In genomic region chr16:87934685-87935084, GRCm38 (mm10) we compare ENCODE assay signal across 23 mouse cellular contexts.
"Had no signal": no experiment of that assay in that cellular context is flagged by ENCODE, and none has a peak within 500 bp of the region (broad histone marks: within the 10 kb centered on the region; RNA-seq: fewer than 3 reads in every experiment).

No protein-coding gene starts in this region.

- ATAC-seq: hindbrain, embryonic 16.5 days; liver, embryonic 12.5 days had no signal

- H3K4me1 ChIP-seq: heart, embryonic 10.5 days; heart, embryonic 12.5 days; hindbrain, embryonic 10.5 days; hindbrain, embryonic 12.5 days; kidney, embryonic 15.5 days; limb, embryonic 15.5 days; liver, embryonic 12.5 days had no signal

- H3K4me2 ChIP-seq: heart, embryonic 12.5 days; hindbrain, embryonic 12.5 days; hindbrain, embryonic 14.5 days; kidney, embryonic 15.5 days; limb, embryonic 15.5 days; liver, embryonic 12.5 days had no signal

- H3K27ac ChIP-seq: gastrocnemius, adult 2 months; heart, embryonic 10.5 days; hindbrain, embryonic 10.5 days; hindbrain, embryonic 12.5 days; hindbrain, embryonic 14.5 days; kidney, embryonic 15.5 days; kidney, postnatal 0 days; layer of hippocampus, adult 2 months; left cerebral cortex, adult 2 months; limb, embryonic 15.5 days; liver, embryonic 12.5 days; liver, embryonic 14.5 days had no signal

- H3K9me3 ChIP-seq: heart, embryonic 10.5 days; heart, embryonic 12.5 days; hindbrain, embryonic 10.5 days; hindbrain, embryonic 12.5 days; kidney, embryonic 15.5 days; limb, embryonic 15.5 days; liver, embryonic 12.5 days had no signal

- H3K27me3 ChIP-seq: heart, embryonic 12.5 days; hindbrain, embryonic 12.5 days; kidney, embryonic 15.5 days; limb, embryonic 15.5 days; liver, embryonic 12.5 days had no signal

- H3K9ac ChIP-seq: heart, embryonic 12.5 days; hindbrain, embryonic 12.5 days; hindbrain, embryonic 14.5 days; kidney, embryonic 15.5 days; limb, embryonic 15.5 days; liver, embryonic 12.5 days; liver, embryonic 14.5 days had no signal

- H3K4me3 ChIP-seq: gastrocnemius, adult 2 months; heart, embryonic 10.5 days; heart, embryonic 12.5 days; hindbrain, embryonic 10.5 days; hindbrain, embryonic 12.5 days; kidney, embryonic 15.5 days; layer of hippocampus, adult 2 months; left cerebral cortex, adult 2 months; limb, embryonic 15.5 days; liver, embryonic 12.5 days had no signal

- H3K36me3 ChIP-seq: heart, embryonic 10.5 days; heart, embryonic 12.5 days; hindbrain, embryonic 10.5 days; hindbrain, embryonic 12.5 days; kidney, embryonic 15.5 days; limb, embryonic 15.5 days; liver, embryonic 12.5 days had no signal

- DNase-seq: gastrocnemius, adult 2 months; gastrocnemius, postnatal 10 days; gastrocnemius, postnatal 25 days; heart, adult 18-20 months; heart, postnatal 10 days; heart, postnatal 4 days; kidney, adult 2 months; kidney, adult 9 months; kidney, postnatal 14 days; kidney, postnatal 36 days had no signal
